Mouse (Mus musculus): ENCODE measurements at regions not wholly inside any gene's neighbourhood (a gene's known extent, or its start where the extent isn't known, plus 50 kb on each side); places are given as distances from the start of the nearest gene placed in this dataset.
"Not testable (repeated sequence)": the region's sequence is repeated elsewhere in the genome, so short reads cannot be mapped to it uniquely, and the experiment has no call there.

GRCm38 (mm10) chr4:114296380-114296779, 110.1 kb upstream of the Trabd2b start:
- DNase-seq: no peak

DNA sequence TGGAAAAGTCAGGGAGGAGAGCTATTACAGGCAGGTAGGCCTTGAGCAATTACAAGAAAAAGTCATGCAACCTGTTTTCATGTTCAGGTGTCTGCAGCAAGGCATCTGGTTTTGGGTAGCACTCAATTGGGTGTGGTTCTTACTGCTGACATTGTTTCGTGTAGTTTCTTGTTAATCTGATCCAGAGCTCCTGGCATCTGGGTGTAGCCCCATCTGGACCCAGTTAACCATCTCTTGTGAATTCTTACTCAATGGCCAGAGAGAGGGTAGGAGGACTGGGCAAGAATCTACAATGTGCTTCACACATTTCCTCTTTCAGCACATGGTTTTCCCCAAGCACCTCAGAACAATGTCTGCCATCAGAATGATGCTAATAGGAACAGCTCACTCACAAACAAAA, 108.0 kb upstream of the Trabd2b start:
- not testable (repeated sequence) for DNase-seq

GRCm38 (mm10) chr4:114300390-114301012, 106.0 kb upstream of the Trabd2b start:
- DNase-seq: no peak

GRCm38 (mm10) chr4:114304654-114305053, 101.9 kb upstream of the Trabd2b start:
- no peak for DNase-seq

- no peak for DNase-seq
Observed at GRCm38 (mm10) chr4:114307491-114307890, 99.0 kb upstream of the Trabd2b start.

GRCm38 (mm10) chr4:114308518-114308917, 98.0 kb upstream of the Trabd2b start:
- DNase-seq: peak in 1 of 2 experiments; percentile 8

DNA sequence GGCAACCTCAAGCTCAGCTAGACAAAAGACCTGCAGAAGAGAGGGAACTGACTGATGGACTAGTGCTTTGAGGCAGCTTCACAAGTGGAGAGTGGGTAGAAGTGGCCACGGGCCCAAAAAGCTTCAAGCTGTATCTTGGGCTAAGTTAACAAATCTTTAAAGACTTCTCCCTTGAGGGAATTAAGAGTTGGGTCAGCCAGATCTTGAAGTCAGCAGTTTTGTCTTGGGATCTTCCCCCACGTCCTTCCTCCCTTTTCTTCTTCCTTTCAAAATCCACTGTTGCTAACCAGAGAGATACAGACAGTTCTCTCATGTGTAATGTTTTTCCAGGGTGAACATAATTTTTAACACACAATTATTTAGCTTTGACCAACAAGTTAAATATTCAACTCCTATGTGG, 91.5 kb upstream of the Trabd2b start:
- no peak for DNase-seq

GRCm38 (mm10) chr4:114315556-114315955, 91.0 kb upstream of the Trabd2b start:
- no peak for DNase-seq

DNA sequence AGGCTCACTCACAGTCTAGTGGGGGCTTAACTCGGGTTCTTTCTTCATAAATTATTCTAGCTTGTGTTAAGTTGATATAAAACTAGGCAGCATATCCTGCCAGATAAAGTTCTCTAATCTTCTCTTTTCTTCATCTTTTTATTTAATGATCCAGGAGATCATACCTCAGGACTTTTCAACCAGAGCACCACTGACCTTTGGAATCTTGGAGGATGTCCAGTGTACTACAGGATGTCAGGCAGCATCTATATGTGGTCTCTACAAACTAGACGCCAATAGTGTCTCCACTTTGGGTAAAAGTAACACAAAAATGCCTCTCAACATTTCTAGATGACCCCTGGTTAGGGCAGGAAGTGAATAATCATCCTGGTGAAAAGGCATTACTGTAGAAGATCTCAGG, 89.4 kb upstream of the Trabd2b start:
- no peak for DNase-seq

- DNase-seq: no peak
Observed at GRCm38 (mm10) chr4:114320076-114320475, 86.4 kb upstream of the Trabd2b start.

DNA sequence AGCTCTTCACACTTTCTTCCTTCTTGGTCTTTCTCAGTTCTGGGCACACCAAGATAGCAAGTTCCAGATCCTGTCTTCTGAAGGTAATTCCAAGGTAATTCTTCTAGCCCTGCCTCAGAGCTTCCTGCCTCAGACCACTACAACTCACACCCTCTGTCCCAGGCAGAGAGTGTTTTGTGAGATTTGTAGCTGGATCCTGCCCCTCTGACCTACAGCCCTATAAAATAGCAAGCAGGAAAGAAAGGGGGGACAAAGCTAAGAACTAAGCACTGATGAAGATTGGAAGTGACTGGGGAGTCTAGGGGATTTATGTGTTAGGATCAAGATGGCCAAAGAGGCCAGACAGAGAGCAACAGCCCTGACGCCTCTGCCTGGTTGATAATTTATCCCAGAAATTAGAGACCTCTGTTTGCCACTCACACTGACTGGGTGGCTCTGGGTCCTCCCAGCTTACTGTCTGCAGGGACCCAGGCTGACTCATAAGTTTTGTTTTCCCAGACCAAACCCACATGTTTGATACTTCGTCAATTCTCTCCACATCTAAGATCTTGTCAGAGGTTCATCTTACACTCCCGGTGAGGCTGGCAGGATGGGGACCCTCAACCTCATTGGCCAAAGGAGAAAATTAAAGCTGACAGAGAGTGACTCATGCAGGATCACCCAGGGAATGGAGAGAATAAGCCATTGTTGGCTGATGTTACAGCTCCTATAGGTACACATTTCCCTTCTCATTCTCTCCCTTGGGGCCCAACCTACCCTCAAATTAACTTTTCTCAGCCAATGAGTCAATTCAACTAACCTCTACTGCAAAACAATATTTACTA, 84.8 kb upstream of the Trabd2b start:
- DNase-seq: no peak

DNA sequence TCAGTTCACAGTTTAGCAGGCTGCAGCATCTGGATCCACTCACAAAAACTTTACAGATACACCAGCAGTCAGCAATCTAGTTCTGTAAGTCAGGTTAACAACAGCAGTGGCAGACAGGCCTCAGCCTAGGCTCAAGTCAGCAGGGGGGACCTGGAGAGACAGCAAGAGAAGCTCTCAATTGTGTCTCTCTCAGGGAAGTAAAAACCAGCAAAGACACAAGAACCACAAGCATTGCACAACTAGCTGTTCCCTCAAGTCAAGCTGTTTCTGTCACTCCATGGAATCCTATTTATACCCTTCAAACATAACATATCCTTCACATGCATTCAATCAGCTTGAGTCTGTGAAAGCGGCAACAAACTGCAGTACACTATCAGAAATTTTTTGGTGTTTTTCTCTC, 76.5 kb upstream of the Trabd2b start:
- no peak for DNase-seq

- no peak for DNase-seq
Observed at GRCm38 (mm10) chr4:114331161-114331560, 75.4 kb upstream of the Trabd2b start.

DNA sequence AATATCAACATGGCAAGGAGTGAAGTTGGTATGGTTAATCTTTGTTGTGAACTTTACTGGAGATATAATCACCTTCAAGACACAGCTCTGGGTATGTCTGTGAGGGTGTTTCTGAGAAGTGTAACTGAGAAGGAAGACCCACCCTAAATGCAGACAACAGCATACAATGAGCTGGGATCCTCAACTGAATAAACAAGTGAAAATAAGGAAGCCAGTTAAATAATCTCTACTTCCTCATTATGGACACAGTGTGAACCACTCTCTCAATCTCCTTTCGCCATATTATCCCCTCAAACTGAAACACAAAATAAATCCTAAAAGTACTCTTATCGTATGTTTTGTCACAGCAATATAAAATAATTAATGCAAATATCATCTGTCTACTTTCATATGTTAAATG, 71.7 kb upstream of the Trabd2b start:
- DNase-seq: no peak

GRCm38 (mm10) chr4:114336029-114336746, 70.3 kb upstream of the Trabd2b start:
- no peak for DNase-seq

DNA sequence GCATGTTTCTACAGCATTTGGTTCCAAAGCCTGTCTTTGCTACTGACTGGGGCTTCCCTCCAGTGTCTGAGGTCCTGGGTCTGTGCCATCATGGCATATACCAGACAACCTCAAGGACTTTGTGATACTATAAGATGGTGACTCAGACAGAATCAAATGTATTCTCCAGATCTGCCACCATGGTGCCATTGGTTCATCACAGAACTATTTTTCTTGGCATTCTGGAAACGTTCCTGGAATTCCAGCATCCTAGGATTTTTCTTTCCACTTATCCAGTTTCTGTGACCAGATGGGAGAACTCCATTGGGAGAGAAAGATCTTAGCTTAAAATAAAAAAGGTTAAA, 69.8 kb upstream of the Trabd2b start:
- no peak for DNase-seq

DNA sequence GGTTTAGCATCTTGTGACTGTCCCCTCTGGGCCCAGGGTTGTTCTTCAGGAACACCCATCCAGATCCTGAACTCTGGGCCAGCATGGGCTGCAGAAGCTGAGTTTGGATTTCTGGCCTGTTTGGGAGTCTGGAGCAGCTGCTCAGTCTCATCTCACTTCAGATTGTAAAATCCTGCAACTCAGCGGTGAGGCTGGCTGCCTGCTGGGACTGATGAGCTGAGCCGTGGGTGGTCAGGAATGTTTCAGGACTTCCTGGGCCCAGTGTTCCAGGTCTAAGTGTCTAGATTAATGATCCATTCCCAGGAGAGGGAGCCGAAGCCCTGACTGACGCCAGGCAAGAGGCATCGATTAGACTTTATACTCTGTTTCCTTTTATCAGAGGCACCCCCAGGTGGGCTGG, 66.7 kb upstream of the Trabd2b start:
- no peak for DNase-seq

DNA sequence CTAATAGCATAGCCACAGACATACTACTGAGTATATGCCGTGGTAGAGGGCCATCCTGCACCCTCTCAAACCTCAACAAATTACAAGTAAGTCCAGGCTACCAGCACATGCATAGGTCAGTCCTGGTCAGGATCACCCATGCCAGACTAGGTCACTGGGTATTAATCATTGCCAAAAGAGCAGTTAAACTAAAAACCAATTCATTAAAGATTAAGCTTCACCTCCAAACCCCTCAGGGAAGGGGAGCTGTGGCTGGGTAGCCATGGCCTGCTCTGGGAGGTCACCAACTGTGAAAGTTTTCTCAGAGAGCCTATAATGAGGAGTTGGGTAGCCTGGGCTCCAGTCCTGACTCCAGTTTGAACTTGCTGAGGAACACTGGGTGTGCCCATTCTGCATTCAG, 61.4 kb upstream of the Trabd2b start:
- DNase-seq: no peak

DNA sequence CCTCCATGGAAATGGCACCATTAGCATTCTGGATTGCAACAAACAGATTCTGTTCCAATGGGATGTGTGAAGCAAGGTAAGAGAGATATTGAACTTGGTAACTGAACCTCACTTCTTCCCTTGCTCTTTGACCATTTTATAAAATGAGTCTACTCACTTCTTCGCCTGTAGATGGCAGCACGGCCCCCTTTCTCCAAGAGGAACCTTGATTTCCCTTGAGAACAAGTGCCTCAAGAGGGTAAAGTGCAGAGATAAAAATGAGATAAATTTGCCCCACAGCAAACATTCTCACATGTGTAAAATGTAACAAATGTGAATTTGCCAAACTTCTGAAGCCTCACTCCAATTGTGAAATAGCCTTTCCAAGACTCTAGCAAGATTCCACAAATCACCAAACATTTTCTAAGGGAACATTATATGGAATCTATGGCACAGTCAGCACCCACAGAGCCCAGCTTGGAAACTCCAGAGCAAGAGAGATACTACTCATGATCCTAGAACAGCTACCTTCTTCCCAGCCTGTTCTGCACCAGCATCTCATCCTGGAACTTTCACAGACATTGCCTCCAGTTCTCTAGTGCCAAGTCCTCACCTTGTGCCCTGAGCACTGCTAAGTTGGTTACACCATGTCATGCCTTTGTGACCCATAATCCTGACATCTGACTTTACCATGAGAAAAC, 60.3 kb upstream of the Trabd2b start:
- DNase-seq: peak in 1 of 2 experiments; percentile 7

DNA sequence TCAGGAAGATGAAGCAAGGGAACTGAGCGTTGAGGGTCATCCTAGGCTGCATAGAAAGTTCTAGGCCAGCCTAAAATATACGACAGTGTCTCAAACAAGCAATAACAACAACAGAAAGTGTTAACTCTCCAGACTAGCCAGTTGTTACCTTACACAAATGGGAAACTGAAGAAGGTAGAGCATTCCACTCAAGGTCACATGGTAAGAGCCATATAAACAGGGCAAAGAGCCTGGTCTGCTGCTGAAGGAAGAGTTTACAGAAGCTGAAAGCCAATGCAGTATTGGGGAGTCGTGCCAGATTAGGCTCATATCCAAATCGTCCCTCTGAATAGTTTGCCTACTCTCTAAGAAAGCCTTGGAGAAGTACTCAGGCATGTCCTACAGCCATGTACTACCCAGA, 59.6 kb upstream of the Trabd2b start:
- DNase-seq: no peak

GRCm38 (mm10) chr4:114349601-114350000, 56.9 kb upstream of the Trabd2b start:
- no peak for DNase-seq

- no peak for DNase-seq
Observed at GRCm38 (mm10) chr4:114351282-114351681, 55.2 kb upstream of the Trabd2b start.

GRCm38 (mm10) chr4:114353058-114353457, 53.5 kb upstream of the Trabd2b start:
- DNase-seq: no peak
